Mouse (Mus musculus): ENCODE measurements around the gene Slc39a11. TPM values are rescaled to one million over a fixed set of nuclear protein-coding genes. Genes with fewer than 3 reads are reported as not detected.

The Slc39a11 gene
- total and polyA plus RNA-seq, 3 experiments = 43.2 to 54.4 (median 51.0) TPM

- Histone ChIP-seq H3K4me2 (ENCODE audit: insufficient read depth, low read depth, poor library complexity, severe bottlenecking) (no peak overlapping the region), H3K79me2 (replicated peaks; ENCODE audit: control insufficient read depth, extremely low read depth, insufficient read depth, poor library complexity, severe bottlenecking) (no peaks in the 10 kb centered on the region), H3K36me3 (replicated peaks in 1 of 2; ENCODE audit: control insufficient read depth in 1 of 2, insufficient read depth in 1 of 2, low read length in 1 of 2) (peaks cover 10 to 78% of the 10 kb centered on the region in 2 experiments), H3K27me3 (replicated peaks) (no peaks in the 10 kb centered on the region), H3K4me3 (replicated peaks in 1 of 3; ENCODE audit: low read depth in 2 of 3, low read length in 2 of 3, poor library complexity in 1 of 3) (no peak overlapping the region), H3K9me3 (replicated peaks; ENCODE audit: low read length) (no peaks in the 10 kb centered on the region), H3K27ac (ENCODE audit: insufficient read depth, low read depth) (no peak overlapping the region), H3K4me1 (ENCODE audit: control insufficient read depth in 1 of 2, insufficient read depth in 2 of 2) (no peaks in the 10 kb centered on the region), H3K9ac (ENCODE audit: insufficient read depth, low read depth) (no peak overlapping the region)
- in situ Hi-C loops (cut with MboI; ENCODE audit: low pct_ligation_motif_present, low pct_unique_long_range_greater_than_20kb, low sequenced_read_pairs) (no loop called here), dilution Hi-C loops (cut with MboI; ENCODE audit: extremely low pct_ligation_motif_present, extremely low pct_unique_long_range_greater_than_20kb, low sequenced_read_pairs) (no loop called here)
- TF ChIP-seq TBP (conservative IDR thresholded peaks at IDR 0.05; ENCODE audit: low read depth, low read length) (no peak), POLR2A (IDR thresholded peaks at IDR 0.05; ENCODE audit: low read depth, low read length) (no peak), CTCF (conservative IDR thresholded peaks at IDR 0.05 in 1 of 2, IDR thresholded peaks at IDR 0.05 in 1 of 2; ENCODE audit: low read depth in 2 of 2, low read length in 2 of 2) (no peak), RCOR1 (conservative IDR thresholded peaks at IDR 0.05; ENCODE audit: low read depth, low read length) (no peak), ZNF384 (IDR thresholded peaks at IDR 0.05; ENCODE audit: low read depth, low read length) (no peak)
- no peak for DNase-seq (ENCODE audit: extremely low read depth)
These were observed 124.1 kb downstream of the Slc39a11 start for GRCm38 (mm10) chr11:113525731-113526130.

GRCm38 (mm10) chr11:113522726-113523125 lies 127.2 kb downstream of the Slc39a11 start:
- Histone ChIP-seq H3K9ac (ENCODE audit: insufficient read depth, low read depth) (no peak overlapping the region), H3K27ac (ENCODE audit: insufficient read depth, low read depth) (no peak overlapping the region), H3K4me3 (replicated peaks in 1 of 3; ENCODE audit: low read depth in 2 of 3, low read length in 2 of 3, poor library complexity in 1 of 3) (no peak overlapping the region), H3K9me3 (replicated peaks; ENCODE audit: low read length) (no peaks in the 10 kb centered on the region), H3K4me1 (ENCODE audit: control insufficient read depth in 1 of 2, insufficient read depth in 2 of 2) (no peaks in the 10 kb centered on the region), H3K79me2 (replicated peaks; ENCODE audit: control insufficient read depth, extremely low read depth, insufficient read depth, poor library complexity, severe bottlenecking) (no peaks in the 10 kb centered on the region), H3K4me2 (ENCODE audit: insufficient read depth, low read depth, poor library complexity, severe bottlenecking) (no peak overlapping the region), H3K36me3 (replicated peaks in 1 of 2; ENCODE audit: control insufficient read depth in 1 of 2, insufficient read depth in 1 of 2, low read length in 1 of 2) (peaks cover 10 to 82% of the 10 kb centered on the region in 2 experiments), H3K27me3 (replicated peaks) (no peaks in the 10 kb centered on the region)
- dilution Hi-C loops (cut with MboI; ENCODE audit: extremely low pct_ligation_motif_present, extremely low pct_unique_long_range_greater_than_20kb, low sequenced_read_pairs) (no loop called here), in situ Hi-C loops (cut with MboI; ENCODE audit: low pct_ligation_motif_present, low pct_unique_long_range_greater_than_20kb, low sequenced_read_pairs) (no loop called here)
- no peak for DNase-seq (ENCODE audit: extremely low read depth)
- TF ChIP-seq EP300 (IDR thresholded peaks at IDR 0.05; ENCODE audit: low read length) (no peak), POLR2AphosphoS2 (IDR thresholded peaks at IDR 0.05; ENCODE audit: low read depth, low read length) (no peak), CHD2 (IDR thresholded peaks at IDR 0.05; ENCODE audit: low read length) (no peak), IRF4 (IDR thresholded peaks at IDR 0.05; ENCODE audit: low read depth, low read length) (no peak), TBP (conservative IDR thresholded peaks at IDR 0.05; ENCODE audit: low read depth, low read length) (no peak), POLR2A (IDR thresholded peaks at IDR 0.05; ENCODE audit: low read depth, low read length) (no peak)

- Histone ChIP-seq H3K4me3 (replicated peaks in 1 of 3; ENCODE audit: low read depth in 2 of 3, low read length in 2 of 3, poor library complexity in 1 of 3) (no peak overlapping the region), H3K4me2 (ENCODE audit: insufficient read depth, low read depth, poor library complexity, severe bottlenecking) (no peak overlapping the region), H3K9ac (ENCODE audit: insufficient read depth, low read depth) (no peak overlapping the region), H3K79me2 (replicated peaks; ENCODE audit: control insufficient read depth, extremely low read depth, insufficient read depth, poor library complexity, severe bottlenecking) (no peaks in the 10 kb centered on the region), H3K36me3 (replicated peaks in 1 of 2; ENCODE audit: control insufficient read depth in 1 of 2, insufficient read depth in 1 of 2, low read length in 1 of 2) (peaks cover 10 to 83% of the 10 kb centered on the region in 2 experiments), H3K27me3 (replicated peaks) (no peaks in the 10 kb centered on the region), H3K9me3 (replicated peaks; ENCODE audit: low read length) (no peaks in the 10 kb centered on the region), H3K27ac (ENCODE audit: insufficient read depth, low read depth) (no peak overlapping the region), H3K4me1 (ENCODE audit: control insufficient read depth in 1 of 2, insufficient read depth in 2 of 2) (no peaks in the 10 kb centered on the region)
- dilution Hi-C loops (cut with MboI; ENCODE audit: extremely low pct_ligation_motif_present, extremely low pct_unique_long_range_greater_than_20kb, low sequenced_read_pairs) = no loop called here
- TF ChIP-seq ELF1 (IDR thresholded peaks at IDR 0.05; ENCODE audit: low read depth, low read length) (no peak), JUN (IDR thresholded peaks at IDR 0.05; ENCODE audit: insufficient read depth, low read depth, low read length) (no peak), GABPA (IDR thresholded peaks at IDR 0.05; ENCODE audit: insufficient replicate concordance, low read depth, low read length) (no peak), SIN3A (IDR thresholded peaks at IDR 0.05; ENCODE audit: low read length) (no peak), NRF1 (IDR thresholded peaks at IDR 0.05; ENCODE audit: low read depth, low read length) (no peak), RCOR1 (conservative IDR thresholded peaks at IDR 0.05; ENCODE audit: low read depth, low read length) (no peak), CTCF (conservative IDR thresholded peaks at IDR 0.05 in 1 of 2, IDR thresholded peaks at IDR 0.05 in 1 of 2; ENCODE audit: low read depth in 2 of 2, low read length in 2 of 2) (no peak), MAFK (IDR thresholded peaks at IDR 0.05; ENCODE audit: insufficient replicate concordance, low read length) (no peak)
- in situ Hi-C loops (cut with MboI; ENCODE audit: low pct_ligation_motif_present, low pct_unique_long_range_greater_than_20kb, low sequenced_read_pairs) = no loop called here
- DNase-seq (ENCODE audit: extremely low read depth) = no peak
These were observed 128.2 kb downstream of the Slc39a11 start for GRCm38 (mm10) chr11:113521469-113522190.

All from CH12.LX (cell line).